Mouse (Mus musculus) E14TG2a.4 (cell line): ENCODE measurements at regions not wholly inside any gene's neighbourhood (a gene's known extent, or its start where the extent isn't known, plus 50 kb on each side); places are given as distances from the start of the nearest gene placed in this dataset.

Source experiments
- CTCF ChIP-seq: conservative IDR thresholded peaks from 2 replicates; pipeline ENCODE4 v1.5.1; 2014; ENCODE audit warnings: low read length
- NANOG ChIP-seq: IDR thresholded peaks from 2 replicates; pipeline ENCODE4 v1.6.1; 2014; ENCODE audit warnings: borderline replicate concordance, low read length, mixed read lengths

DNA sequence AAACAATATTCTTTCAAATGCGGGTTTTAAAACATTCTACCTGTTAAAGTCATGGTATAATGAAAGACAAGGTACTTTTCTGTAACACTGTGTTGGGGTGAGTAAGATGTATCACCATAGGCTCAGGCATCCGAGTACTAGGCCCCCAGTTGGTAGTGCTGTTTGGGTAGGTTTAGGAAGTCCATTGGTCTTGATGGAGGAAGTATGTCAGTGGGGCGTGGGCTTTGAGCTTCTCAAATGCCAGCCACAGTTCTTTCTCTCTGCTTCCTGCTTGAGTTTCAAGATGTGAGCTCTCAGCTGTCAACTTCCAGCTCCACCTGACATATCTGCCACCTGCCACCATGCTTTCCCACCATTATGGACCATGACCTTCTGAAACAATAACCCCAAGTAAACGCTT lies 267.7 kb upstream of the Acvr2a start:
- no peak for TF ChIP-seq CTCF
- no peak for TF ChIP-seq NANOG
